Mouse (Mus musculus): ENCODE measurements around the gene Pex12.

DNA sequence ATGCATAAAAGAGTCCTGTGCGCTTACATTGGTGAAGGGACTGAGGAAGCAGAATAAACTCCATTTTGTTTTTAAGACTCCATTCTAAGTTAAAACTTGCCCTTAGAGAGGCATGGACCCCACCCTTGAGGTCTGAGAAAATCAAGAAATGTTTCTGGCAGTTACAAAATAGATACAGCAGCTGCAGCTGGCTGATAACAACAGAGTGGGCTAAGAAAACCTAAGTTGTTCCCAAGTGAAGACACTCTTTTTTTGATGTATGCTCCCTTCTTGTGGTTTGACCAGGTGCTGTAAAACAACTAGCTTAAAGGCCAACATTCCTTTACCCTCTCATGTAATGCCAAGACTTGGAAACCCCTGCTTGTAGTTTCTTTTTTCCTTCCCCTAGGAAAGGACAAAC lies 39.7 kb downstream of the Pex12 start:
- TF ChIP-seq CTCF (IDR thresholded peaks at IDR 0.05; ENCODE audit: low read depth) (no peak), EP300 (IDR thresholded peaks at IDR 0.05; ENCODE audit: low read depth) (no peak)
